Mouse (Mus musculus): Measurements from ENCODE around the gene Fam210b. TPM values are rescaled to one million over a fixed set of nuclear protein-coding genes. Genes with fewer than 3 reads are reported as not detected.
"Not testable (repeated sequence)": the region's sequence is repeated elsewhere in the genome, so short reads cannot be mapped to it uniquely, and the experiment has no call there.

Fam210b gene
- 10.4 and 13.1 TPM in 2 replicates for polyA plus RNA-seq (2014; fragmentation: Nextera tagmentation; extraction: Ambion mirVana)

- Histone ChIP-seq H3K27ac (replicated peaks in 1 of 2; ENCODE audit: control insufficient read depth in 1 of 2, insufficient read depth in 1 of 2, low read depth in 2 of 2, low read length in 2 of 2) (peak within 1 kb of the TSS; percentile 57 to 62), H3K27me3 (ENCODE audit: control insufficient read depth, insufficient read depth, low read length) (no peaks in the 10 kb centered on the region), H3K4me3 (ENCODE audit: control insufficient read depth in 1 of 2, insufficient read depth in 1 of 2, low read depth in 1 of 2, low read length in 2 of 2) (peak within 1 kb of the TSS; percentile 70 to 74), H3K4me2 (ENCODE audit: low read length) (peak within 1 kb of the TSS; percentile 92), H3K9me3 (ENCODE audit: control insufficient read depth, low read length) (0 out of 2 replicates have a peak, but pooled peaks cover 3% of the 10 kb centered on the region), H3K4me1 (ENCODE audit: control insufficient read depth in 2 of 2, insufficient read depth in 2 of 2, low read length in 2 of 2) (peaks cover 6 to 22% of the 10 kb centered on the region in 2 experiments), H3K36me3 (ENCODE audit: control insufficient read depth, insufficient read depth, low read length) (no peaks in the 10 kb centered on the region), H3K9ac (ENCODE audit: low read length) (peak within 1 kb of the TSS; percentile 76)
- ATAC-seq (ENCODE audit: insufficient number of reproducible peaks, insufficient read depth, low FRiP score, low read depth), result peak; percentile 97
- under 1% methylated on average over 34 of the region's 35 CpGs for WGBS
Observed at GRCm38 (mm10) chr2:172345258-172345738, at the start of gene Fam210b. TSS of gene Fam210b (plus strand) at chr2:172345565.

GRCm38 (mm10) chr2:172298083-172298482 lies 47.3 kb upstream of the Fam210b start:
- no peaks in the 10 kb centered on the region for H3K9me3 ChIP-seq (ENCODE audit: control insufficient read depth, low read length)
- H3K27ac ChIP-seq (replicated peaks in 1 of 2; ENCODE audit: control insufficient read depth in 1 of 2, insufficient read depth in 1 of 2, low read depth in 2 of 2, low read length in 2 of 2), result no peak overlapping the region
- ATAC-seq (ENCODE audit: insufficient number of reproducible peaks, insufficient read depth, low FRiP score, low read depth), result no peak
- H3K4me3 ChIP-seq (ENCODE audit: control insufficient read depth in 1 of 2, insufficient read depth in 1 of 2, low read depth in 1 of 2, low read length in 2 of 2), result no peak overlapping the region
- no peaks in the 10 kb centered on the region for H3K36me3 ChIP-seq (ENCODE audit: control insufficient read depth, insufficient read depth, low read length)
- 26% methylated on average over 1 of the region's 1 CpGs for WGBS
- no peak overlapping the region for H3K9ac ChIP-seq (ENCODE audit: low read length)
- no peaks in the 10 kb centered on the region for H3K4me1 ChIP-seq (ENCODE audit: control insufficient read depth in 2 of 2, insufficient read depth in 2 of 2, low read length in 2 of 2)
- no peak overlapping the region for H3K4me2 ChIP-seq (ENCODE audit: low read length)
- 0 out of 2 replicates have a peak, but pooled peaks cover 5% of the 10 kb centered on the region for H3K27me3 ChIP-seq (ENCODE audit: control insufficient read depth, insufficient read depth, low read length)

- Histone ChIP-seq H3K27me3 (ENCODE audit: control insufficient read depth, insufficient read depth, low read length) (0 out of 2 replicates have a peak, but pooled peaks cover 5% of the 10 kb centered on the region), H3K27ac (replicated peaks in 1 of 2; ENCODE audit: control insufficient read depth in 1 of 2, insufficient read depth in 1 of 2, low read depth in 2 of 2, low read length in 2 of 2) (no peak overlapping the region), H3K36me3 (ENCODE audit: control insufficient read depth, insufficient read depth, low read length) (no peaks in the 10 kb centered on the region), H3K9me3 (ENCODE audit: control insufficient read depth, low read length) (no peaks in the 10 kb centered on the region), H3K9ac (ENCODE audit: low read length) (no peak overlapping the region), H3K4me2 (ENCODE audit: low read length) (no peak overlapping the region), H3K4me1 (ENCODE audit: control insufficient read depth in 2 of 2, insufficient read depth in 2 of 2, low read length in 2 of 2) (no peaks in the 10 kb centered on the region), H3K4me3 (ENCODE audit: control insufficient read depth in 1 of 2, insufficient read depth in 1 of 2, low read depth in 1 of 2, low read length in 2 of 2) (no peak overlapping the region)
- ATAC-seq (ENCODE audit: insufficient number of reproducible peaks, insufficient read depth, low FRiP score, low read depth), result no peak
- WGBS, result 36% methylated on average over 1 of the region's 1 CpGs
Observed at GRCm38 (mm10) chr2:172298542-172298941, 46.8 kb upstream of the Fam210b start.

- Histone ChIP-seq H3K9me3 (ENCODE audit: control insufficient read depth, low read length) (no peaks in the 10 kb centered on the region), H3K27me3 (ENCODE audit: control insufficient read depth, insufficient read depth, low read length) (0 out of 2 replicates have a peak, but pooled peaks cover 5% of the 10 kb centered on the region), H3K4me2 (ENCODE audit: low read length) (no peak overlapping the region), H3K4me3 (ENCODE audit: control insufficient read depth in 1 of 2, insufficient read depth in 1 of 2, low read depth in 1 of 2, low read length in 2 of 2) (no peak overlapping the region), H3K9ac (ENCODE audit: low read length) (no peak overlapping the region), H3K36me3 (ENCODE audit: control insufficient read depth, insufficient read depth, low read length) (no peaks in the 10 kb centered on the region), H3K4me1 (ENCODE audit: control insufficient read depth in 2 of 2, insufficient read depth in 2 of 2, low read length in 2 of 2) (no peaks in the 10 kb centered on the region), H3K27ac (replicated peaks in 1 of 2; ENCODE audit: control insufficient read depth in 1 of 2, insufficient read depth in 1 of 2, low read depth in 2 of 2, low read length in 2 of 2) (no peak overlapping the region)
- 23% methylated on average over 14 of the region's 14 CpGs for WGBS
- no peak for ATAC-seq (ENCODE audit: insufficient number of reproducible peaks, insufficient read depth, low FRiP score, low read depth)
Observed at GRCm38 (mm10) chr2:172299126-172299921, 46.0 kb upstream of the Fam210b start.

- H3K4me2 ChIP-seq (ENCODE audit: low read length), result no peak overlapping the region
- 87% methylated on average over 5 of the region's 5 CpGs for WGBS
- H3K27ac ChIP-seq (replicated peaks in 1 of 2; ENCODE audit: control insufficient read depth in 1 of 2, insufficient read depth in 1 of 2, low read depth in 2 of 2, low read length in 2 of 2), result no peak overlapping the region
- H3K27me3 ChIP-seq (ENCODE audit: control insufficient read depth, insufficient read depth, low read length), result 0 out of 2 replicates have a peak, but pooled peaks cover 5% of the 10 kb centered on the region
- H3K36me3 ChIP-seq (ENCODE audit: control insufficient read depth, insufficient read depth, low read length), result no peaks in the 10 kb centered on the region
- H3K9ac ChIP-seq (ENCODE audit: low read length), result no peak overlapping the region
- no peak for ATAC-seq (ENCODE audit: insufficient number of reproducible peaks, insufficient read depth, low FRiP score, low read depth)
- no peak overlapping the region for H3K4me3 ChIP-seq (ENCODE audit: control insufficient read depth in 1 of 2, insufficient read depth in 1 of 2, low read depth in 1 of 2, low read length in 2 of 2)
- H3K4me1 ChIP-seq (ENCODE audit: control insufficient read depth in 2 of 2, insufficient read depth in 2 of 2, low read length in 2 of 2), result no peaks in the 10 kb centered on the region
- no peaks in the 10 kb centered on the region for H3K9me3 ChIP-seq (ENCODE audit: control insufficient read depth, low read length)
Observed at GRCm38 (mm10) chr2:172302396-172302795, 43.0 kb upstream of the Fam210b start.

- Histone ChIP-seq H3K36me3 (ENCODE audit: control insufficient read depth, insufficient read depth, low read length) (no peaks in the 10 kb centered on the region), H3K4me1 (ENCODE audit: control insufficient read depth in 2 of 2, insufficient read depth in 2 of 2, low read length in 2 of 2) (no peaks in the 10 kb centered on the region), H3K27ac (replicated peaks in 1 of 2; ENCODE audit: control insufficient read depth in 1 of 2, insufficient read depth in 1 of 2, low read depth in 2 of 2, low read length in 2 of 2) (no peak overlapping the region), H3K4me2 (ENCODE audit: low read length) (no peak overlapping the region), H3K27me3 (ENCODE audit: control insufficient read depth, insufficient read depth, low read length) (0 out of 2 replicates have a peak, but pooled peaks cover 5% of the 10 kb centered on the region), H3K9ac (ENCODE audit: low read length) (no peak overlapping the region), H3K4me3 (ENCODE audit: control insufficient read depth in 1 of 2, insufficient read depth in 1 of 2, low read depth in 1 of 2, low read length in 2 of 2) (no peak overlapping the region), H3K9me3 (ENCODE audit: control insufficient read depth, low read length) (no peaks in the 10 kb centered on the region)
- 65% methylated on average over 8 of the region's 8 CpGs for WGBS
- no peak for ATAC-seq (ENCODE audit: insufficient number of reproducible peaks, insufficient read depth, low FRiP score, low read depth)
Observed at GRCm38 (mm10) chr2:172304118-172304708, 41.2 kb upstream of the Fam210b start.

GRCm38 (mm10) chr2:172305546-172305945 lies 39.8 kb upstream of the Fam210b start:
- not testable (repeated sequence) for H3K27me3 ChIP-seq (ENCODE audit: control insufficient read depth, insufficient read depth, low read length); H3K4me3 ChIP-seq (ENCODE audit: control insufficient read depth in 1 of 2, insufficient read depth in 1 of 2, low read depth in 1 of 2, low read length in 2 of 2); H3K4me1 ChIP-seq (ENCODE audit: control insufficient read depth in 2 of 2, insufficient read depth in 2 of 2, low read length in 2 of 2); H3K27ac ChIP-seq (replicated peaks in 1 of 2; ENCODE audit: control insufficient read depth in 1 of 2, insufficient read depth in 1 of 2, low read depth in 2 of 2, low read length in 2 of 2); ATAC-seq (ENCODE audit: insufficient number of reproducible peaks, insufficient read depth, low FRiP score, low read depth); H3K9me3 ChIP-seq (ENCODE audit: control insufficient read depth, low read length); H3K9ac ChIP-seq (ENCODE audit: low read length); H3K36me3 ChIP-seq (ENCODE audit: control insufficient read depth, insufficient read depth, low read length); H3K4me2 ChIP-seq (ENCODE audit: low read length)
- 66% methylated on average over 7 of the region's 7 CpGs for WGBS

Measured in heart, embryonic 14.5 days (tissue).